Mouse (Mus musculus) kidney, adult 11 months (tissue): ENCODE data around the gene Ildr2.

Experiments used
- DNase-seq: peaks from one replicate; pipeline ENCODE4 v3.0.0; 2022

Gene Ildr2

DNA sequence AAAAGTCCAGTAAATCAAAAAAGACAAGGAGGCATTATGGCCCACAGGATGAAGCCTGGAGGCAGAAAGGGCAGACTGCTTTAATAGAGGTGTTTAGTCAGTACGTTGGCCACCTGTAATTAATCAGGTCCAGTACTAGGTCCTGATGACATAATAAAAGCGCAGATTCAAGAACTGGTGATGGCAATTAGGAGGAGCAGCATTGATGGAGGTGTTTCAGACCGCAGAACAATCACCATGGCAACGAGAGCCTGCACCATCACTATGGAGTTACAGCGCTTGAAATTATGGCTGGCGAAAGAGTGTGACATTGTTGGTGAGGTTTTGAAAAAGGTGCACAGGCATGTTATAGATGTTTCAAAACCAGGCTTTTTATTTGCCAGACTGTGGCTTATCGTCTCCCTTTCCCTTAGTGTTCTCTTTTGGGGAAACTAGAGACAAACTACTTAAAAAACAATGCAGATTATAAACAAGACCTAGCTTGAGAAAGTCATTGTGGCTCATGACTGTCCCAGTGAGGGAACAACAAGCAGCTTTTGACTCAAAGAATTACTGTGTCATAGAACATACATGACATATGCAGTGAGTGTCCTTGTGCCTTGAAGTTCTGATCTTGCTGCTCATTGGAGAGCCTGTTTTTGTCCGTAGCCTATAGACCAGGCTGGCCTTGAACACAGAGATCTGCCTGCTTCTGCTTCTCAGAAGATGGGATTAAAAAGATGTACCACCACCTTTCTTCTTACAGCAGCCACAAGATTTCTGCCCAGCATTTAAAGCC is 90.5 kb downstream of the Ildr2 start:
- no peak for DNase-seq

DNA sequence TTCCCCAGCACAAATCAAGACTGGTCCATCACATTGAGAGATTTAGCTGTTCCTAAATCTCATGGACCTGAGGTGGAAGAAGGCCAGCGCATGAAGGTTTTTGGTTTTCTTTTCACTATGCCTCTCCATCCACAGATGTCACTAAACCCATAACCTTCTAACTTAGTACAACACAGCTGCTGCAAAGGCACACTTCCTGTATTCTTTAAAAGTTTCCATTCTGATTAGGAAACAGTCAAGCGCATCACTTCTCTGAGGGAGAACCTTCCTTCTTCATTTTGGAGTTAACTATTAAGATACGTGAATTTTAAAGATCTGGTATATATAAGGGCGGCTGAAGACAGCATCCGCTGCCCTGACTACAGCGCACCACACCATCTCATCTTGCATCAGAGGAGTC is 91.7 kb downstream of the Ildr2 start:
- DNase-seq = no peak

DNA sequence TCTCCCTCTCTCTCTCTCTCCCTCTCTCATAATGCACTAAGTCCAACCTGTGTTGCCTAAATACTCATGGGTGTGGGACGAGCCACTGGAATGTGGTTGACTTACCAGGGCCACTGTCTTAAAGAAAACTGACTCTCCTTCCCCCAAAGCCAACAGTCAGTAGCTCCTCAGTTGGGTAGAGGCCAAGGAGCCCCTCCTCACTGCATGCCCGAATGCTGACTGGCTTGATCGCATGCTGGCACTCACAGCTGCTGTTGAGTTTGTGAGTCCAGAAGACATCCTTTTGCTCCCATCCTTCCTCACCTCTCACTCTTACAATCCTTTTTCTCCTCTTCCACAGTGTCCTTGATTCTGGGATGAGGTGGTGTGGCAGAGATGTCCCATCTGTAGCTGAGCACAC is 93.0 kb downstream of the Ildr2 start:
- DNase-seq = no peak

DNA sequence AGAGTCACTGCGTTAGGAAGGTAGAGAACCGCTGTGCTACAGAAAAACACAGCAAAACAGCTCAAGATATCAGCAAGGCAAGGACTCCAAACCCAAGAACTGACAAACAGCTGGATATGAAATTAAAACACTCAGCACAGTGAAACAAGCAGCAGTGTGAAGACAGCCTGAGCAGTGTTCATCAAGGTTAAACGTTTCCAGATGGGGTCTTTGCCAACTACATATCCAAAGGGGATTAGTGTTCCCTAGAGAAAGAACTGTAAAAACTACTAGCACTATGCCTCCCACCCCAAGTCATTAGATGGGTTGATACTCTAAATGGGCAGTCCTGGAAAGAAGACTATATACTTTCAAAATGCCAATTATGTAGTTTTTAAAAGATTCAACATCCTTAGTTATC is 95.4 kb downstream of the Ildr2 start:
- no peak for DNase-seq

DNA sequence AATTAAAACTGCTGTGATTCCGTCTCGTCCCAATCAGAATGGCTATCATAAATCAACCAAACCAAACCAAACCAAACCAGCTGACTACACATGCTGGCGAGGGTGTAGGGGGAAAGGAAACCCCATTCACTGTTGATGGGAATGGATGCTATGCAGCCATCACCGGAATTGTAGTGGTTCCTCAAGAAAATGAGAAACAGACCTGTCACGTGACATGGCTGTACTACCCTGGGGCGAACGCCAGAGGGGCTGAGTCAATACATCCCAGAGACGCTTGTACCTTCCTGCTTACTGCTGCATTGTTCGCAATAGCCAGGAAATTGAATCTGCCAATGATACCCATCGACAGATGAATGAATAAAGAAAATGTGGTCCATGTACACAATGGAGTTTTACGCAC is 95.8 kb downstream of the Ildr2 start:
- no peak for DNase-seq

DNA sequence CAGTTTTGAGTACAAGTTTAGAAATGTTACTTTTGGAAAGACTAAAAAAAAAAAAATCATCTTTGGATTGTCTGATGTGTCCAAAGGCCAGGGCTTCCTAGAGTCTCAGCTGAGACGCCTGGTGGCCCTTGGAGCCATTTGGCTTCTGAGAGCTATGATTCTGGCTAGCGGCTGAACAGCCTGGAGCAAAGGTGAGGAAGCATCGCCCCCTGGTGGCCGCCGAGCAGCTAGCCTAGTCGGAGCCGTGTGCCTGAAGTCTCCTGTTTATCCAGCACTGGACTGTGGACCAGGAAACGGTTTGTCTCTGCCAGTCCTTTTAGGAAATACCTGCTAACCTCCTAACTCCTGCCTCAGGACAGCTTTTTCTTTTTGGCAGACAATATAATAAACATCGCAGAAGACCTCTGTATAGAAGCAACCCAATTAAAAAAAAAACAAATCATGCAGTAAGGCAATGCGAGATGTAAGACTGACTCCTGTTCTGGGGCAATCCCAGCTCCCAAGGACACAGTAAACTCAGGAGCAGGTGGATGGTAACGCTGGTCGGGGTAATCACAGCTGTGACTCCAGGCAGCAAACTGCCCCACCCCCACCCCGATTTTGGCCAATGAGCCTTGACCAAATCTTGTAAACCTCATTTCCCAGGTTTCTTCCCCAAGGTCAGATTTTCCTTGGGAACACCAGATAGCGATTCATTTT is 106.4 kb downstream of the Ildr2 start:
- peak; percentile 74 for DNase-seq

DNA sequence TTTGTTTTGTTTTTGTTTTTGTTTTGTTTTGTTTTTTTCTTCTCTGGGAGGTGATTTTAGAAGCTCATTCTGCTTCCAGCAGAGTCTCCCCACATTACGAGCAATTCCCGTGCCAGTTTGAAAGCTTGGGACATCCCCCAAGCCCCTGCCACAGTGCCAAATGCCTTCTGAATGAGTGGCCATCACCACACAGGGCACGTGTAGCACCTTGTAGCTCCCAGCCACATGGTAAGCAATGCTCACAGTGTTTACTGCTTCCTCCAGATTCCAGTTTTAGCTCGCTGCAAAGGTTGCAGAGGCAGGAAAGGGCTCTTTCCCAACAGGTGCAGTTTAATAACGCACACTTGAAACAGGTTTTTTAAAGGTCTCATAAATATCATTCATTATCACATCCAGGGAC is 107.0 kb downstream of the Ildr2 start:
- no peak for DNase-seq

DNA sequence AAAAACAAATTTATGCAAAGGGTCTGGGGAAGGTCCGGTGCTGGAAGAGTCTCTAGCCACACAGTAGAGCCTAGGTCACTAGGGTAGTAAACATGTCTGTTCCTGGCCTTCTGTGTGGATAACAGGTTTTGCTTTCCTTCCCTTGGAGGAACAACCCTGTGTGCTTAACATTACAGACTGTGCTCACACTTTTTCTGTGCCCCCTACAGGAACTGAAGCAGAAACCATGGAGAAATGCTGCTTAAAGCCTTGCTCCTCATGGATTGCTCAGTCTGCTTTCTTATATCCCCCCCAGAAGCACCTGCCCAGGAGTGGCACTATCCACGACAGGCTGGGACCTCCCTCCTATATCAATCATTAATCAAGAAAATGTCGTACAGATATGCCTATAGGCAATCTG is 107.9 kb downstream of the Ildr2 start:
- DNase-seq = no peak

DNA sequence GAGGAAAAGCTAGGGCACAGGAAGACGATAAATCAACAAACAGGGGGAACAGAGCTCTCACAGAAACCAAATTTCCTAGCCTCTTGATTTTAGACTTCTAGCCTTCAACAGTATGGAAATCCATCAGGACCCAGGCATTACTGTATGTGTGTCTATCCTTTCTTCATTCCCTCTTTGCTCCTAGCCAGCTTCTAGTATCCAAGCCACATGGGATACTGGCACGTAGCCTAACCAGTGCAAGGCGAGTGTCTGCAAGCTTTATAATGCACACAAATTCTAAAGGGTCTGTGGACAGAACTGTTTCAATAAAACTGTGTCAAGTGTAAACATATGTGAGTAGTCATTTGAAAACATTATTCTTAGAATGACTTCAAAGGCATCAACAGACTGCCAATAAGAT is 108.7 kb downstream of the Ildr2 start:
- no peak for DNase-seq

DNA sequence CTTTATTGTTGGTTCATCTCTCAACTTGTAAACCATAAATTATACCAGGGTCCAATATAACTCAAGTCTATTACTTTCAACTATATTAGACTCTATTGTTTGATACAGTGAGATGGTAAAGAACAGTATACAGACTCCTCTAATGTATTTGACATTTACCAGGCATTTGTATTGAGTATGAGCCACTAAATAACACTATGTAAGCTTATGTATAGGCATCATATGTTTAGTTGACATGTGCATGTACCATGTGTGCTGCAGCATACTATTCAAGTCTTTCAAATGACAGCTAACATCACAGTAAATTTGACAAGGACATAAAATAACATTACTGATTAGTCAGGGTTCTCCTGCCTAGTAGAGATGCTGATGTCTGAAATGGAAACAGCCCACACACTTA is 109.2 kb downstream of the Ildr2 start:
- DNase-seq = no peak
